Mouse (Mus musculus): ENCODE data around the gene Gpr83.

DNA sequence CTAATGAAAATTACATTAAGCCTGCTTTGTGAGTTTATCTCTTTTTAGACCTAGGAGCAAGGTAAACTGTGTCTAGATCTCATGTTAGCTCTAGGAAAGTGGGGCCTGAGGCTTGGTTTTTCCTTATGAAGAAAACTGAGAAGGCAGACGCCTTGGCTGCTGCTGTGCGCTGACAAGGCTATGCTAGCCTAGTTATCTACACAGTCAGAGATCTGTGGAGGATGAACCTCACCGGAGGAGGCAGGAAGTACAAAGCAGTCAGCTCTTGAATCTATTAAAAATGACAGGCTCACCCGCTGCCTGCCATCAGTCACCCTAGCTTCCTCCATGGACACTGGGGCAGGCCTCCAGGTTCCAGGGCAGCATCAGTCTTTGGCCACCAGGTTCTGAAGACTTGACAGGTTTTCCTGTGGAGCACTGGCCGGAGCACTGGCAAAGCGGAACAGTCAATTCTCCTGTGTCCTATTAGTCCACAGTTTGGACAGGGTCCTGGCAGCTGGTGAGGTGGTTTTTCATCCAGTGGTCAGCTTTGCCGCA lies 1.8 kb upstream of the Gpr83 start:
- no peak for TF ChIP-seq CTCF (IDR thresholded peaks at IDR 0.05)
- TF ChIP-seq EP300 (IDR thresholded peaks at IDR 0.05; ENCODE audit: insufficient read depth, low read depth, low read length), result no peak

Measured in heart, adult 2 months (tissue).